Mouse (Mus musculus) megakaryocyte, adult 5-6 weeks (primary cell): ENCODE data around the gene Rpl22. TPM values are rescaled to one million over a fixed set of nuclear protein-coding genes. Genes with fewer than 3 reads are reported as not detected.
A peak's percentile ranks its signal among the peaks of the same experiment; 100 is the strongest.

Experiments
- ATAC-seq: 2 replicates; pipeline ENCODE4 v1.8.0; 2016; ENCODE audit warnings: mild to moderate bottlenecking, inconsistent platforms; ENCODE audit not compliant: poor library complexity, severe bottlenecking
- total RNA-seq, 2 experiments: library from RNA; stranded (forward) in 1 of 2; stranded (reverse) in 1 of 2; fragments of 153-499, 151-499 nt in 1 of 2; fragments of 221-1000, 200-1000 nt in 1 of 2; gene quantifications; 2 replicates each; pipeline versions ENCODE4 v1.2.3 to v1.2.4; 2015 to 2017

The Rpl22 gene
- total RNA-seq, 2 experiments from 2014 or later = 968 to 2,172 TPM

DNA sequence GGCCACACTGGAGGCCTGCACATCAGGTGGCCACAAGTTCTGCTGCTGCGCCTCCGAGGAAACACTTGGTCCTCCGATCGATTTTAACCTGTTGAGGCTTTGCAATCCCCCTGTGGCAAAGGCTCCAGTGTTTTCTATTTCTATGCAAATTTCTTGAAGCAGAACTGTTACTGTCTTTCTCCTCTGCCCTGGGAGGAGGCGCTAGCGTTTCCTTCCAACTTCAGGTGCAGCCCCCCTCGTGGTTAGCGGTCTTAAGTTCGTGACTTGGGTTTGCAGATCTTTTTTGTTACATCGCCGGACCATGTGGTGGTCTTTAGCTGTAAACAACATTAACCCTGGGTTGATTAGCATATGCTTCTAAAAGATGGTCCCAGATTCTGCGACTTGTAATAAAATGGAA is 8.0 kb downstream of the Rpl22 start:
- ATAC-seq = no peak

DNA sequence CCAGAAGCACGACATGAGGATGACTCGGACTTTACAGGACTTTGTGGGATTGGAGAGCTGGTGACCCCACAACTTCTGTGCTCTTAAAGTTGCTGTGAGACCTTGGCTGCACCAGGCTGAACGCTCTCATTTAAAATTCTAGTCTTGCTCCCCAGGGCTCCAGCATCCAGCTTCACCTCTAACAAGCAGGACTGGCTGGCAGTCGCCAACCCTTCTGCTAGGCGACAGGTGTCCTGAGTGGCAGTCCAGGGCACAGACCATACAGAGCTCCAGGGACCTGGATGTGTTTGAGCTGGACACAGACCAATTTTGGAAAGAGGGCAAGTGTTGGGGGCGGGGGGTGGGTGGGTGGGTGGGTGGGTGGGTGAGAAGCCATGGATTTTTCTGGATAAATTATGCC is 12.2 kb downstream of the Rpl22 start:
- no peak for ATAC-seq

DNA sequence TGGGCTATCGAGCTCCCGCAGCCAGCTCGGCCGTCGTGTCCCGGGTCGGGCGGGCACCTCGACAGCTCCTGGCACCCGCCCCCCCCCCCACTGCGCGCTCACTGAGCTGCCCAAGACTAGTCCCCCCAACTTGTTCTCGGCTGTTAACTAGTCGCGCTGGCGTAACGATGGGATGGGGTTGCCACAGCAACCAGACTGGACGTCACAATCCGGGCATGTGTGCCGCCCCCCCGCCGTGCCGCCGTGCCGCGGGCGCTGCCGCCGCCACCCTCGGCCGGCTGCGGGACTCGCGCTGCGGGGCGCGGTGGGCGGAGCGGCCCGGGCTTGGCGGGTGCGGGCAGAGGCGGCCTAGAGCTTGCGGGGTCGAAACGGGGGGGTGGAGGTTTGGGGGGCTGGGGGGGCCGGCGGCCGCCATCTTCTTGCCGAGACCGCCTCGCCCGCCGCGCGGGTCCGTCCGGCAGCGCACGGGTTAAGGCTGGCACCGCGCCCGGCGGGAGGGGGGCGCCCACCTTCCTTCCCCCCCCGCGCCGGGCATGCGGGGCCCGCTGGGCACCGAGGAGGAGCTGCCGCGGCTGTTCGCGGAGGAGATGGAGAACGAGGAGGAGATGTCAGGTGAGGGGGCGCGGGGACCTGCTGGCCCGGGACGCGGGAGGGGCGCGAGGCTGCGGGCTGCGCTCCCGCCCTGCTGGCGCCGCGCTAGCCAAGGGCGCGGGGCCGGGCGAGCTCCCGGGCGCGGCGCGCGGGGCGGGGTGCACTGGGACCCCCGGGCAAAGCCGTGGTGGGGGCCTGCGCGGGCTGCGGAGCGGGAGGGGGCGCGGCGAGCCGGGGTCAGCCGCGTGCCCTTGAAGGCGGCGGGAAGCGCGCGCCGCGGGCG is 13.1 kb downstream of the Rpl22 start, which contains the start of gene Chd5:
Gene Chd5, plus strand, starts transcription at position 233 of the 874 bp plus-strand sequence.
- no peak for ATAC-seq

DNA sequence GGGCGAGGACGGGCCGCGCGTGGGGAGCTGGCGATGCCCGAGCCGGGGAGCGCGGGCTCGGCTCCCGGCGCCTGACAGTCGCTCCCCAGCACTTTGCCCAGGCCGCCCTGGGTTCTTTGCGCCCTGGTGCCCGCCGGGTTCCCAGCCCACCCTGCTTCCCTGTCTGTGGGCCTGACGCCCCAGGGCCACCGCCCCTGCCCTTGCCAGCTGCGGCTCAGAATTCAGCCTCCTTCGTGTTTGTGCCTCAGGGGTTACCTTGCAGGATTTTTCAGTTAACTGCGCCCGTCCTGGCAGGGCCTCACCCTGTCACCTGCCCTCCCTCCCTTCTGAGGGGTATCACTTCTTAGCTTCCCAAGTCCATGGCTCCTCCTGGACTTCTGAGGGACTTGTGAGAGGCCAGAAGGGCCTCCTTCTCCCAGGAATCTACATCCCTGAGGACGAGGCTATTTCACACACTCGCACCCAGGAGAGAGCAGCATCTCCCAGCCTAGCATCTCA is 13.8 kb downstream of the Rpl22 start:
- no peak for ATAC-seq

DNA sequence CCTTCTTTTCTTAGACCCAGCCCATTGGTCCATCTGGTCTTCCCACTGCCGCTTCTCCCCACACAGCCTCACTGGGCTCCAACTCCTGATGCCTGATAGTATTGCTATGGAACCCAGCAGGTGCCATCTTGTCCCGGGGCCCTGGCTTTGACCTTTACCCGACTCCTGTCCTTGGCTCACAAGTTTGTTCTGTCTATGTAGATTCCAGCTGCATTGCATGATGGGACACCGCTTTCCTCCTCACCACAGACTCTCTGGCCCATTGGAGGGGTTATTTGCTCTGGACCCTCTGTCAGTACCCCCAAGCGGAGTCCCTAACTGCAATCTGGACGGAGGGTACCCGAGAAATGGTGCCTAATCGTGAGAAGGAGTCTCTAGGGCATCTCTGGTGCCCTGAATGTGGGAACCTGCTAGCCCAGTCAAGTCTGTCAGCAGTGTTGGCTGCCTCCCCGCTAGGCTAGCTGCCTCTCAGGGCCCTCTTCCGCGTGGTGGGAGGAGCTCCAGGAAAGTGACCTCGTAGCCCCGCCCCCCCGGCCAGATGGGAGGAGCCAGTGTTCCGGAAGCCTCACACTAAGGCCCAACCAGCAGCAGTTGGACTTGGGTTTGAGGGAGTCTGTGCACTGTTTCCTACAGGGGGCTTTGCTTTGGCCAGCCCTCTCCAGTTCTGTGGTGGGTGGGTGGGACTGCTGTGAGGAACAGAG is 15.2 kb downstream of the Rpl22 start:
- ATAC-seq = peak; percentile 23; the same call in 1 of the 2 replicates

DNA sequence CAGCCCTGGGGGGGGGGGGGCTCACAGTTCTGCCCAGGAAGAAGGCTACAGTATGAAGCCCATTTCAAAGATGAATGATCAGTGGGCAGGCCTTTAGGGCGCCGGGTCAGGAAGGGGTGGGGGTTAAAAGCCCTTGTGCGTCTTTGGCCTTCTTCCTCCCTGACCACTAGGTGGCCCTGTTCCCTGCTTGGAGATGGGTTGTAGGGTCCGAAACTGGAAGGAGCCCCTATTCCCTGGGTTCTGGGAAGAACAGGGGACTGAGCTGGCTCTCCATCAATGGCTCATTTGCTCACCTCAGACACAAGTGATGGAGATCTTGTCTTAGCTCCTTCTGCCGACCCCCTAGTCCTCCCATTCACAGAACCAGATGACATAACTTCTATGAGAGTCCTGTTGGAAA is 17.8 kb downstream of the Rpl22 start:
- ATAC-seq = peak; percentile 43

DNA sequence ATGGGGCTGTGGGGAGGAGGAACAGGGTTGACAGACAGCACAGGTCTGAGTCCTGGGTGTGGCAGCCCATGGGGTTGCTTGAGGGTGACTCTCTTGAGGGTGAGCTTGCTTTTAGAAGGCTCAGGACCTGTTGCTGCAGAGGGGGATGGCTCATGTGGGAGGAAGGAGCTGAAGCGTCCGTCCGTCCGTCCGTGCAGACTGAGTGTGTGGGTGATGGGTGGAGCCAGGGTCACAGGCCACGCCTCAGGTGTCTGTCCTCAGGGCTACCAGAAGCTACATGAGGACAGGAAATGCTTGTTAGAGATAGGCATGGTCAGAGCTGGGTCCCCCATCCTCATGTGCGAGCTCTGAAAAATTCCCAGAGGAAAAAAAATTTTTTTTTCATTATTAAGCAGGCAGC is 19.1 kb downstream of the Rpl22 start:
- ATAC-seq = peak; percentile 10; the same call in 1 of the 2 replicates

DNA sequence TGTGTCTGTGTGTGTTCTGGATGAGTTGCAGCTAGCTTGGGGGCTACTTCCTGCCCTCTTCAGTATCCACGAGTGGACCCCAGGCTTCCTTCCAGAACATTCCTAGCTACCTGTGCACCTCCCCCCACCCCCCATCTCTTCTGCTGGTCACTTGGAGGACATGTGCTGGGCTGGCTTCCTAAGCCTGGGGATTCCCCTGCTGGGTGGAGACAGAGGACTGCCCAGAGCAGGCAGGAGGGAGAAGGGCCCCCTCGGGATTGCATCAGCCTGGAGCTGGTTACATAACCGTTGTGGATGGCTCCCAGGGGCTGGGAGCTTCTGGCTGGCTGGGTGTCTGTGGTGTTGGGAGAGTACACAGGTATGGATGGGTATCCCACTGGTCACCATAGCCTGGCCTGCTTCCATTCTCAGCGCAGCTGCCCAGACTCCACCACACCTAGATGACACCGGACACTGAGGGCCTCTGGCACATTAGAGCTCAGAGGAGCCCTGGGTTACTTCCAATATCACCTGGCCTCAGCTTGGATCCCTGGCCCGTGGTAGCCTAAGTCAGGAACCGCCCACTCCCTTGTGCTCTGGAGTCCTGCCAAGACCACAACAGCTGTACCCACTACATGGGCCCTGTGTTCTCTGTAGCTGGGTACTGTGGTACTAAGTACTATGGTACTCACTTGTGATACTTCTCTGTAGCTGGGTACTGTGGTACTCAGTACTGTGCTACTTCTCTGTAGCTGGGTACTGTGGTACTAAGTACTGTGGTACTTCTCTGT is 19.8 kb downstream of the Rpl22 start:
- ATAC-seq = peak; percentile 74

DNA sequence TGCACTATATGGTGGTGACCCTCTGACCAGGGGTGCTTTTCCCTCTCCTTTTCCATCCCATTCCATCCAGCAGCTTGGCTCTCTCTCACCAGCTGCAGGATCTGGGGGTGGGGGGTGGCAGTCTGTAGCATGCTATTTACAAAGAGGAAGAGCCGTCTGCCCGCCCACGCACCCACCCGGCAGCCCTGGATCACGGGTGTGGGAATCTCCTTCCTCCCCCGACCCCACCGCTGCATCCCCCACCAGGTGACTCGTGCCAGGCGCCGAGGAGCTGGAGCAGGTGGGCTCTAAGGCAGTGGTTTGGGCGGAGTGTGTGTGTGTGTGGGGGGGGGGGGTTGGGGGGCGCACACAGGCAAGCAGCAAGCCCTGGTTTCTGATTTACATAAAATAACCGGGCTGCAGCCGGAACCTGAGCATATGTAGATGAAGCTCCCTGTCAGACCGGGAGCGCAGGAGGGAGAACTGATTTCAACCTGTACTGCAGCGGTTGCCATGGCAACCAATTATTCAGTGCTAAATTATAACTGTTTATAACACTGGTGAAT is 24.4 kb downstream of the Rpl22 start:
- no peak for ATAC-seq

DNA sequence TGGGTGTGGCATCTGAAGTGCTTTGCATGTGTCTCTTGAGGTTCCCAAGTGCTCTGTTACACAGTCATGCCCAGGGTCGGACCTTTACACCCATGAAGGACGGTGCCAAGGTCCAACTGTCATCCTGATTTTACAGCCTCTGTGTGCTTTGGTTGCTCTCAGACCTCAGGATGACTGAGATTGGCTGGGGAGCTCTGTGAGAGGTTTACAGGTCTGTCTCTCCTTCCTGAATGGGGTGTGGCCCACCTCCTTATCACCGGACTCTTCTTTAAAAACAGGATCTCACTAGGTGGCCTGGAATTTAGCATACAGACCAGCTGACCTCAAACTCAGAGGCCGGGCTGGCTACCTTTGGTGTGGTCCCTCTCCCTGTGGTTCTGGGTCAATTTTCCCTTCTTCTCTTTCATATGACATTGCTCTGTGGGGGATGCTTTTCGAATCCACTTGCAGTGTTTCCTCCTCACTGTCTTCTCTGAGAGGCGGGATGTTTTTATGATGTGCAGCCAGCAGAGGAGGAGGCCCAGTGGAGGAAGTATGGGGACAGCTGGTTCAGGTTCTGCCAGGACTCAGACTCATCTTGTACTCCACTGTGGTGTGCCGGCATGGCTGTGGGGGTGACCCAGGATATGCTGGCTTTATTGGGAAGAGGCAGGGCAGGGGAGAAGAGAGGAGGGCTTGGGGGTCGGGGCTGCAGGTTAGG is 25.3 kb downstream of the Rpl22 start:
- no peak for ATAC-seq

DNA sequence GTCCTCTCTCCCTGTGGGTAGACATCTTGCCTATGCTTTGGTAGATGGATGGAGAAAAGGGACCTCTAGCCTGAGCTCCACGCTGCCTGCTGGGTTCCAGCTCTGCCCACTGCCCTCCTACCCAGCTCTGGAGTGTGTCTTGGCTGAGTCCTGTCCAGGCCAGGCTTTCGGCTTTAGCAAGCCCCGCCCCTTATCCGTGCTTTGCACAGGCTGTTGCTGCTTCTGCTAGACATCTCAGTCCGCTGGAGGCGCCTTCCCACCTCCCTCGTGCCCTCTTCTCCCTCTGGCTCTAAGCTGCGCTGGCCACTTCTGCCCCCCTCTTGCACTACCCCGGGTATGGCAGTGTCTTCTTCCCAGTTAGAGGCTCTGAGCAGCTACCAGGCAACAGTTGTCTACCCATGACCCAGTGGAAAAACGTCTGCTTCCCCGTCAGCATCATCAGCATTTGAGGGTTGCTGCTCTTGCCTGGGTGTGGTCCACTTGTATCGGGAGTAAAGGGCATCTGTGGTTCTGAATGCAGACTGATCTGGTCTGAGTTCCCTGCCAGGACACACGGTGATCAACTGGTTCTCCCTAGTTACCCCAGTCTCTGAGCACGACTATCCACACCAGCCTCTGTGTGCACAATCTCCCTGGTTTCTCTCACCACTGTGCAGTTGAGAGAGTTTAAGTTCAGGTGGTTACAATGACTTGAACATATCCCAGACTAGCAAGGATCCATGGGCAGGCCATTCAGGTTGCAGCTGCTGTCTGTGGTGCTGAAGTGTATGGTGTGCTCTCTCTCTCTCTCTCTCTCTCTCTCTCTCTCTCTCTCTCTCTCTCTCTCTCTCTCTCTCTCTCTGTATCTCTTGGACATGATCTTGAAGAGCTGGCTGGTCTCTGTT is 26.1 kb downstream of the Rpl22 start:
- ATAC-seq = peak; percentile 16

DNA sequence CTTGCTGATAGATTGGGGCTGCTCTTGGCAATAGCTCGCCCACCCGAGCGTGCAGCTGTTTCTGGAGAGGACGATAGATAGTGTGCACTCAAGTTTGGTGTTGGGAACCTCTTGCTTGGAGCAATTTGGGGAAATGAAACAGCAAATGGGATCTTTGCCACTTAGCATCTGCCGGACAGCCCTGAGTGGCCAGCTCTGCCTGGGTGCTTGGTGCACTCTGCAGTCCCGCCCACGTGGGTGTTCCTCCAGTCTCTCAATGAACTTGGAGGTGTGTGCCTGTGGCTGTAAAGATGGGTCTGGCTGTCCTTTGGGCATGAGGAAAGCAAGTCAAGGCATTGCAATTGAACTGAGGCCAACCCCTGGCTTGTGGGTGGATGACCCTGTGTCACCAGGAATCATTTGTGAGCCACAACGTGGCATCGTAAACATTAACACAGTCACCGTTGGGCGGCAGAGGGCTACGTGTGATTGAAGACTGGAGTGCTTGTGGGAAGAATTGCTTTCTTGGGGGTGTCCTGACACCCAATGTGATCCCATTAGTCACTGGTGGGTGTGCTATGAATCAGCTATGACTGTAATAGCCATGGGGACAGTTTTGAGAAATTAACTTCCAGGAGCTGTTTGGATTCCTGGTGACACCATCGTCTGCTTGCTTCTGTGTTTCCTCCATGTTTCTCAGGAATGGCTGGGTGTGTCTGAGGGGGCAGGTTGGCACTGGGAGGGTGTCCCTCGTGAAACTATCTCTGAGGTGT is 28.5 kb downstream of the Rpl22 start:
- ATAC-seq = peak; percentile 67

DNA sequence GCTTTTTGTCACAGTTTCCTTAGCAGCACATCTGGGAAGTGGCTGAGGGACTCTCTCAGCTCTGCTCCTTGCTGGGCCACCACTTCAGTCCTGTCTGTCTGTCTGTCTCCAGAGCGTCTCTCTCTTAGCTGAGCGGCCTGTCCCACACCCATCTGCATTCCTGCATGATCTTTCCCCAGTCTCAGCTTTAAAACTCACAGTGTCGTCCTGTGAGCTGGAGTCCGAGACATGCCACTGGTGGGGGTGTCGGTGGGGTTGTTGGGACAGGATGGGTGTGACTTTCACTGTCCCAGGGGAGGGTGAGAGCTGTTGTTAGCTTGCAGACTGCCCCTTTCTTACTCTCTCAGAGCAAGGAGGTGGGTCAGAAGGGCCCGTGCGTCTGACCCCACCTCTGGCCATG is 30.1 kb downstream of the Rpl22 start:
- ATAC-seq = no peak

DNA sequence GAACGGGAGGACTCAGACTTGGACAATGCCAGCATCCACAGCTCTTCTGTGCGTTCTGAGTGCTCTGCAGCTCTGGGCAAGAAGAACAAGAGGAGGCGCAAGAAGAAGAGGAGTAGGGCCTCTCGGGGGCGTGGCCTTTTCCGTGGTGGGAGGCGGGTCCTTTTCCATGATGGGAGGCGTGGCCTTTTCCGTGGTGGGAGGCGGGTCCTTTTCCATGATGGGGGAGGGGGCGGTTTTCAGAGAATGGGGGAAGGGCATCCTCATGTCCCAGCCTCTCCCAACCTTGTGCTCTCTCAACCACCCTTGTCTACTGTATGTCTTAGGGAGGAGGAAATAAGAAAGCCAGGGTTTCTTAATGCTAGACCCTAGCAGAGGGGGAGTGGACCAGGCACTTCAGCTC is 34.2 kb downstream of the Rpl22 start:
- ATAC-seq = no peak

DNA sequence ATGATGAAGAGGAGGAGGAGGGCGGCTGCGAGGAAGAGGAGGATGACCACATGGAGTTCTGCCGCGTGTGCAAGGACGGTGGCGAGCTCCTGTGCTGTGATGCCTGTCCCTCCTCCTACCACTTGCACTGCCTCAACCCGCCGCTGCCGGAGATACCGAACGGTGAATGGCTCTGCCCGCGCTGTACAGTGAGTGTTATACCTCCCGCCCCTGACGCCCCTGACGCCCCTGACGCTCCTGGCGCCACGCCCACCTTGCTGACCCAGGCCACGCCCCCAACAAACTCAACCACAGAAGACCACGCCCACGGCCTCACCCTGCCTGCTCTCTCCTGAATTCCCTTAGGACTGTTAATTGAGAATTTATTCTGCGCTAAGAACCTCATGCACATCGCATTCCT is 35.3 kb downstream of the Rpl22 start:
- peak; percentile 45 for ATAC-seq

DNA sequence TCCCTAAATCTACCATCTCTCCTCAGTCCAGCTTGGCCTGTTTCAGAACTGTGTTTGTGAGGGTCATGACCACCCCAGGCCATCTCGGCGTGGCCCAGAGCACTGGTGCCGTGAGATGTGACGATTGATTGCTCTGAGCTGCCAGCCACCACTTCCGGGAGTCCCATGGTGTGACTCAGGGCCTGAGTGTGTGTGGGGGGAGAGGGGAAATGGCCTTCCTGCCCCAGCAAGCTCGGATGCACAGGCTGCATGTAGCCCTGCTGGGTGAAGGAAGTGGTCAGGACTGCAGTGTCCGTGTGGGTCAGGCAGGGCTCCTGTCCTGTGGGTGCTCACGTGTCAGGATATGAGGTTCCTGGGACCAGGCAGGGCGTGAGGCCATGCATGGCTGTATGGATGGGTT is 36.6 kb downstream of the Rpl22 start:
- ATAC-seq = peak; percentile 85

DNA sequence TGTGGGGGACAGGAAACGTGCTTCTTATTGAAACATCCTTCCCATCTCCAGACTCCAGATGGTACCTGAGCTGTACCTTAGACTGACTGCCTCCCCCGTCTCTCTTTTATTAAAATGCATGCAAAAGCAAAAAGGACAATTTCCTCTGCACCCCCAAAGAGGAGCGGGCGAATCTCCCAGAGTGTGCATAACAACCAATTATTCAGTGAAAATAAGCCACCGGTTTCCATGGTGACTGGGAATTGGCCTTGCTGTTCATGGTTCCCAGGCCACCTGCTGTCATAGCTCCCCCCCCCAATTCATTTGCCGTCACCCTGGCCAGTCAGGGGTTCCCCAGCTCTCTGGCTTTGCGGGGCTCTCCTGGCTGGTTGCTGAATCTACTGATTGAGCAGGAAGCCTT is 39.7 kb downstream of the Rpl22 start:
- no peak for ATAC-seq

DNA sequence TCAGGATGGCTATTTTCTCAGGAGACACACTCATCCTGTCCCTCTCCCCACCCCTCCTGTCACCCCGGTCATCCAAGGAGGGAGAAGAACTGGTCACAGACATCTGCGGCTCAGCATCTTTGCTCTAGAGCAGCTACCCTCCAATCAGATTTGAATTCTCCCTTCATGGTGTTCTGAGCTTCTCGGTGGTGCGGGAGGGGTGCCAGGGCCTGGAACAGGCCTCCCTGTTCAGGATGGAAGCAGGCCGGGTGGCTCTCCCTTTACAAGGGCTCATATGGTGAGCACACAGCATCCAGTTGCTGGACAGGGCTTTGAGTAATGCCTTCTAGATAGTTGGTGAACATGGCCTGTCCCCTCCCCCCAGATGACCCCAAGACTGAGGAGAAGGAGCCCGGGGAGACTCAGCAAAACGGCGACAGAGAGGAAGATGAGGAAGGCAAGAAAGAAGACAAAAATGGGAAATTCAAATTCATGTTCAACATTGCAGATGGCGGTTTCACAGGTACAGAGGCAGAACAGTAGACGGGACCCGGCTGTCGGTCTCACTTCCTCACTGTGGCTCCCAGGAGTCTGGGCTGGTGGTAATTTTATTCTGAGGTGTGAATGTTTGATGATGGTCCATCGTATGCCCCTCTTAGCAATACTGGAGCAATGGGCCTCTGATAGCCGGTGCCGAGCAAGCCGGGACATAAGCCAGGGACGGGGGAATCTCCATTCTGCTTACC is 57.1 kb downstream of the Rpl22 start:
- no peak for ATAC-seq
